Mouse (Mus musculus) ES-Bruce4 (cell line): ENCODE measurements around the gene Ctu1. TPM values are rescaled to one million over a fixed set of nuclear protein-coding genes. Genes with fewer than 3 reads are reported as not detected.

ENCODE experiments used
- H3K27ac ChIP-seq: 2 replicates; pipeline ENCODE4 v1.5.1; 2012; ENCODE audit warnings: low read length, inconsistent platforms; ENCODE audit not compliant: insufficient read depth
- H3K27me3 ChIP-seq: 2 replicates; pipeline ENCODE4 v1.6.1; 2012; ENCODE audit warnings: mild to moderate bottlenecking, low read length, inconsistent platforms; ENCODE audit not compliant: control insufficient read depth, poor library complexity, insufficient read depth, severe bottlenecking
- H3K36me3 ChIP-seq: 2 replicates; pipeline ENCODE4 v1.6.1; 2012; ENCODE audit warnings: inconsistent platforms, mild to moderate bottlenecking, low read length, moderate library complexity; ENCODE audit not compliant: control insufficient read depth, poor library complexity, insufficient read depth, severe bottlenecking
- H3K4me1 ChIP-seq: one replicate; pipeline ENCODE4 v1.8.1; 2011; ENCODE audit warnings: low read length; ENCODE audit not compliant: control insufficient read depth, insufficient read depth
- H3K4me3 ChIP-seq: 2 replicates; pipeline ENCODE4 v1.5.1; 2011; ENCODE audit warnings: low read depth, mild to moderate bottlenecking, low read length
- H3K9ac ChIP-seq: 2 replicates; pipeline ENCODE4 v1.6.1; 2012; ENCODE audit warnings: low read depth, mild to moderate bottlenecking, inconsistent platforms; ENCODE audit not compliant: poor library complexity, severe bottlenecking
- H3K9me3 ChIP-seq: replicated peaks from 2 replicates; pipeline ENCODE4 v1.6.1; 2012; ENCODE audit warnings: mild to moderate bottlenecking, low read length, inconsistent platforms; ENCODE audit not compliant: control insufficient read depth, poor library complexity, insufficient read depth, severe bottlenecking
- CTCF ChIP-seq: IDR thresholded peaks from one replicate; pipeline ENCODE4 v1.8.1; 2011; ENCODE audit warnings: low read depth, low read length
- EP300 ChIP-seq: IDR thresholded peaks from 2 replicates; pipeline ENCODE4 v1.6.1; 2011; ENCODE audit warnings: low read depth, low read length; ENCODE audit not compliant: insufficient read depth
- POLR2A ChIP-seq: IDR thresholded peaks from one replicate; pipeline ENCODE4 v1.8.1; 2011; ENCODE audit warnings: low read length; ENCODE audit not compliant: insufficient read depth
- polyA plus RNA-seq: library from polyadenylated mRNA; stranded (reverse); fragments of >200 nt; gene quantifications from 2 replicates; pipeline ENCODE4 v1.2.4, GENCODE M21; 2011; ENCODE audit warnings: low read depth; ENCODE audit not compliant: missing spikeins, insufficient read depth, insufficient read length

Gene Ctu1
- polyA plus RNA-seq, 1 experiment: 6.2 TPM

DNA sequence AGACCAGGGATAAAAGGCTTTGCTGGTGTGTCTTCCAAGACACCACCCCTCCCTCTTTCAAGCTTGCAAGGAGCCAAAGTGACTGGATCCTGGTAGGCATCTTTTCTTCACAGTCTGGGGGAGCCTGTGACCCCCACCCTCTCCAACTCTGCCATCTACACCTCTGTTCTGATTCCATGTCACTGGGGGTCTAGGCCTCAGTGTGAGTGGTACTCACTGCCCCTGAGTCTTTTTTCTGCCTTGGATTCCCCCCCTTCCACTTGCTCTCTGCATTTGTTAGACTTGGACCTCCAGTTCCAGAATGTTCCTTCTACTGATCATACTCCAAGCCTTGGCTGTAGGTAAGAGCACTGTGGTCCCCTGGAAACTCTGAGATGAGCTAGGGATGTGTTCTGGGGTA is 18.3 kb downstream of the Ctu1 start, which contains the start of gene Klk14:
TSS of gene Klk14 (plus strand) at position 301 of the 400 bp plus-strand sequence.
- no peak within 1 kb of the TSS for H3K4me3 ChIP-seq
- H3K4me1 ChIP-seq: no peaks in the 10 kb centered on the region
- H3K9ac ChIP-seq: no peak within 1 kb of the TSS
- H3K27me3 ChIP-seq: no peaks in the 10 kb centered on the region
- H3K9me3 ChIP-seq: no peaks in the 10 kb centered on the region
- TF ChIP-seq EP300 (no peak), POLR2A (no peak), CTCF (no peak)
- H3K36me3 ChIP-seq: no peaks in the 10 kb centered on the region
- H3K27ac ChIP-seq: no peak within 1 kb of the TSS

DNA sequence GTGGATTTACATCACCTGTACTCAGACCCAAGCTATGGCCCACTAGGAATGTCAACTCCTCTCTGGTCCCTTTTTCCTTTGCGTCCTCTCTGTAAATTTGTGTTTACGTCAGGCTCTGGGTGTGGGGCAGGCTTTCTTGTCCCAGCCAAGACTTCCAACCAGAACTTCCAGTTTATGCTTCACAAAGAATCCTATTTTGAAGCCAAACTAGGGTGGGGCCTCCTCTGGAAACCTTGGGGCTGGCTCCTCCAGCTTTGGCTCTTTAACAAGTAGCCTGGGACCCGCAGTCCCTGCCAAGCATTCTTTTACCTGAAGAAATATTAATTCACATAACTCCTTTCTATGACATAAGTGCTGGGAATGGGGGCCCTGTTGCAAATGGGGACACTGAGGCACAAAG is 38.2 kb downstream of the Ctu1 start:
- peaks cover 3% of the 10 kb centered on the region for H3K4me1 ChIP-seq

DNA sequence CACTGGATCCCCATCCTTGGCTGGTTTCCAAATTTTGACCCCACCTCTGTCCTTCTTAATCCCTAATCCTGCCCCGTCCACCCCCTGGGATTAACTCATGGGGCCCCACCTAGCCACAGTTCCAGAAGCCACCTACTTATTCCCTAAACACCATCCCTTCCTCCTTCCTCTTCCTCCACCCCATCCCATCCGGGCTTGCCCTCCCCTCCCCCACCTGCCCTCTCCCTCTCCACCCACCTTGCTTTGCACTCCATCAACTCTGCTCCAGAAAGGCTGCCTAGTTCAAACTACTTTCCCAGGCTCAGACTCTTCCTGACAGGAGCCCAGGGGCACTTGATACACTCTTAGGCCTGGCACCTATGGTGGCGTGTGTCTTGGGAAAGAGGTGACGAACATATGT is 40.5 kb downstream of the Ctu1 start, which contains the start of gene Klk13:
TSS of gene Klk13 (plus strand) at position 301 of the 400 bp plus-strand sequence.
- Histone ChIP-seq H3K4me1 (peaks cover 3% of the 10 kb centered on the region), H3K4me3 (peak within 1 kb of the TSS; percentile 48), H3K9ac (no peak within 1 kb of the TSS), H3K27me3 (no peaks in the 10 kb centered on the region), H3K36me3 (no peaks in the 10 kb centered on the region), H3K9me3 (no peaks in the 10 kb centered on the region), H3K27ac (no peak within 1 kb of the TSS)
- TF ChIP-seq CTCF (no peak), EP300 (no peak), POLR2A (no peak)

More for the DNA sequence above, 38.2 kb downstream of the Ctu1 start:
- TF ChIP-seq CTCF (no peak), POLR2A (no peak), EP300 (no peak)
- Histone ChIP-seq H3K9me3 (no peaks in the 10 kb centered on the region), H3K4me3 (no peak overlapping the region), H3K27me3 (no peaks in the 10 kb centered on the region), H3K27ac (no peak overlapping the region), H3K36me3 (no peaks in the 10 kb centered on the region), H3K9ac (no peak overlapping the region)

DNA sequence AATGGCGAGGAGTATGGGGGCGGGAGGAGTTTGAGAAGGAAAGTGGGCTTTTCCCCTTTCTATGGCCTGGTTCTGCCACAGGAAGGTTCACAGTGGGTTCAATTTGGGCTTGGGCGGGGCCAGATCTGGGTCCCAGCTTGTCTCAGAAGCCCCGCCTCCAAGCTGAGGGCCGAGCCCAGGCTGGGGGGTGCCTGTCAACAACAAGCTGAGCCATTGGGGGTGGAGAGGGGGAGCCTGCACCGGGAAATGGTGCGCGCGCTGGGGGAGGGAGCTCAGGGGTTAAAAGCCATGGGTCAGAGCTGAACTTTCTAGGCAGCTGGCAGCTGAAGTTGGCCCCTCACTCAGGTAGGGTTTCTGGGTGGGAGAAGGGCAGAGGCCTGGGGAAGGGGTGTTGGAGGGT is 41.1 kb downstream of the Ctu1 start:
- Histone ChIP-seq H3K9me3 (no peaks in the 10 kb centered on the region), H3K9ac (no peak overlapping the region), H3K27ac (no peak overlapping the region), H3K4me3 (peak overlapping the region; percentile 48), H3K36me3 (no peaks in the 10 kb centered on the region), H3K4me1 (peaks cover 3% of the 10 kb centered on the region), H3K27me3 (no peaks in the 10 kb centered on the region)
- TF ChIP-seq POLR2A (no peak), EP300 (no peak), CTCF (no peak)

DNA sequence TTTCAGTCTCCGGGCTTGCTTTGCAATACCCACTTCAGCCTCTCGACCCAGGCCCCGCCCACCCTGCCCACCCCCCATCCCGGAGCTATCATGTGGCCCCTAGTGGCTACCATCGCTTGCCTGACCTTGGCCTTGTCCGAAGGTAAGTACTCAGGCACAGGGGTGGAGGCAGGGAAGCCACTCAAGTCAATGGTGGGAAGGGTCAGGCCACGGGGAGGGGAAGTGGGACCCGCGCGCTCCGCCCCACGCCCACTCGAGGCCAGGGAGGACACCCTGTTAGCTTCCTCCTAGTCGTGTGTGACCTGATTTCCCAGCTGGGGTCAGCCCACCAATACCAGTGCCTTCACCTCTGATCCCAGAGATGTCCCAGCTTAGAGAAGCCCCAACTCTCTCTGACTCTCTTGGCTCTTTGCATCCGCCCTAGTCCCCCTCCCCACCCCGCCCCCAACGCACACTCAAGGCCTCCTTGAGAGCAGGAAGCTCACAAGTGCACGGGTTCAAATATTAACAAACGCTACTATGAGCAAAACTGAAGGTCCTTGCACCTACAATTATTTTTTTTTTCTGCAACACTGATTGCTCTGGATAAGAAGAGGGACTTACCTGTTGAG is 42.0 kb downstream of the Ctu1 start:
- H3K27ac ChIP-seq: no peak overlapping the region
- peaks cover 3% of the 10 kb centered on the region for H3K4me1 ChIP-seq
- H3K9me3 ChIP-seq: no peaks in the 10 kb centered on the region
- no peaks in the 10 kb centered on the region for H3K36me3 ChIP-seq
- no peak for TF ChIP-seq POLR2A
- no peak for TF ChIP-seq EP300
- TF ChIP-seq CTCF: no peak
- peak overlapping the region; percentile 37 for H3K4me3 ChIP-seq
- H3K9ac ChIP-seq: no peak overlapping the region
- no peaks in the 10 kb centered on the region for H3K27me3 ChIP-seq

Other genes starting within 250 kb of the Ctu1 start
- gene Lim2, start 244.3 kb upstream of the Ctu1 start, polyA plus RNA-seq: 0.27 and 0.41 TPM in 2 replicates
- not detected in 2 replicates for gene Nkg7, start 234.9 kb upstream of the Ctu1 start, polyA plus RNA-seq
- gene Cldnd2, start 231.2 kb upstream of the Ctu1 start, polyA plus RNA-seq: not detected in 2 replicates
- gene Etfb, start 227.9 kb upstream of the Ctu1 start, polyA plus RNA-seq: 63.3 and 68.3 TPM in 2 replicates
- gene Gm45233, start 227.9 kb upstream of the Ctu1 start, polyA plus RNA-seq: not detected in 2 replicates
- gene Vsig10l, start 208.9 kb upstream of the Ctu1 start, polyA plus RNA-seq: 1.9 and 2.8 TPM in 2 replicates
- 4.6 and 5.0 TPM in 2 replicates for gene Iglon5, start 181.9 kb upstream of the Ctu1 start, polyA plus RNA-seq
- gene 4931406B18Rik, start 166.1 kb upstream of the Ctu1 start, polyA plus RNA-seq: not detected in 2 replicates
- 0.12 TPM in 1 of 2 replicates, not detected in the other for gene Cd33, start 127.6 kb upstream of the Ctu1 start, polyA plus RNA-seq
- gene Zfp658, start 109.8 kb upstream of the Ctu1 start, polyA plus RNA-seq: 1.7 and 2.2 TPM in 2 replicates
- gene Zfp719, start 92.4 kb upstream of the Ctu1 start, polyA plus RNA-seq: 6.9 and 9.4 TPM in 2 replicates
- 3.1 and 3.4 TPM in 2 replicates for gene Zfp819, start 64.8 kb upstream of the Ctu1 start, polyA plus RNA-seq
- gene Ceacam18, start 37.3 kb upstream of the Ctu1 start, polyA plus RNA-seq: not detected in 2 replicates
- 0.64 TPM in 1 of 2 replicates, not detected in the other for gene Siglece, start 11.9 kb upstream of the Ctu1 start, polyA plus RNA-seq
- not detected in 2 replicates for gene Klk14, start 18.4 kb downstream of the Ctu1 start, polyA plus RNA-seq
- gene Klk13, start 40.6 kb downstream of the Ctu1 start, polyA plus RNA-seq: 1.8 TPM in 1 of 2 replicates, not detected in the other
- gene Klk12, start 96.9 kb downstream of the Ctu1 start, polyA plus RNA-seq: not detected in 2 replicates
- gene Klk11, start 102.6 kb downstream of the Ctu1 start, polyA plus RNA-seq: not detected in 2 replicates
- gene Klk10, start 109.0 kb downstream of the Ctu1 start, polyA plus RNA-seq: 1.2 and 2.1 TPM in 2 replicates
- gene Klk9, start 119.9 kb downstream of the Ctu1 start, polyA plus RNA-seq: not detected in 2 replicates
- 12.7 and 15.5 TPM in 2 replicates for gene Klk8, start 125.6 kb downstream of the Ctu1 start, polyA plus RNA-seq
- gene Klk7, start 139.3 kb downstream of the Ctu1 start, polyA plus RNA-seq: 0.70 and 0.84 TPM in 2 replicates
- not detected in 2 replicates for gene Klk6, start 152.5 kb downstream of the Ctu1 start, polyA plus RNA-seq
- gene Klk5, start 170.0 kb downstream of the Ctu1 start, polyA plus RNA-seq: not detected in 2 replicates
- not detected in 2 replicates for gene Klk4, start 209.1 kb downstream of the Ctu1 start, polyA plus RNA-seq